Mouse (Mus musculus) c-Kit-positive CD71-negative TER-119-negative erythroid progenitor cells, embryonic 14.5 days (primary cell): ENCODE measurements around the gene Nmrk2.

Experiments used
- DNase-seq: peaks from one replicate; pipeline ENCODE4 v3.0.0-alpha.2; 2013; ENCODE audit warnings: low read depth

The Nmrk2 gene

GRCm38 (mm10) chr10:81216810-81217209, 15.0 kb upstream of the Nmrk2 start:
- DNase-seq, result no peak

GRCm38 (mm10) chr10:81216260-81216659, 14.4 kb upstream of the Nmrk2 start:
- DNase-seq, result no peak

- no peak for DNase-seq
These were observed 8.3 kb upstream of the Nmrk2 start for GRCm38 (mm10) chr10:81210154-81210553.

GRCm38 (mm10) chr10:81204137-81204536, 2.3 kb upstream of the Nmrk2 start:
- DNase-seq, result no peak

- no peak for DNase-seq
These were observed 1.3 kb upstream of the Nmrk2 start for GRCm38 (mm10) chr10:81202978-81203720.

GRCm38 (mm10) chr10:81200605-81201287, 1.1 kb downstream of the Nmrk2 start:
- DNase-seq, result no peak

DNA sequence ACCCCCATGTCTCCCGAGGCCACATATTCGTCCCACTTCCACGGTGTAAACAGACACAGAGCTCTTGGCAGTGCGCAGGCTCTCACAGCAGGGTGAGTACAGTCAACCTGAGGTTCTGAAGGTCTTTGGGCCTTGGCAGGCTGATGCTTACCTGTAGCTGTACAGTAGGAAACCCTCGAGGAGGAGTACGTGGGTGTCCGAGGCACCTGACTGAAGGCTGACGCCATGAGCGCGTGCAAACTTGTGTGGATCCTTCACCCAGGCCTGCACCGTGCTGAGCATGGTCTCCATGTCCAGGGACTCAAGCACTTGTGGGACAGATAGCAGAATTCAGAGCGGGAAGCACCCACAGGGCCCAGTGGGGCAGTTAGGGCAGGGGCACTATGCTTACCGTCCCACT, 1.7 kb downstream of the Nmrk2 start:
- DNase-seq, result no peak

DNA sequence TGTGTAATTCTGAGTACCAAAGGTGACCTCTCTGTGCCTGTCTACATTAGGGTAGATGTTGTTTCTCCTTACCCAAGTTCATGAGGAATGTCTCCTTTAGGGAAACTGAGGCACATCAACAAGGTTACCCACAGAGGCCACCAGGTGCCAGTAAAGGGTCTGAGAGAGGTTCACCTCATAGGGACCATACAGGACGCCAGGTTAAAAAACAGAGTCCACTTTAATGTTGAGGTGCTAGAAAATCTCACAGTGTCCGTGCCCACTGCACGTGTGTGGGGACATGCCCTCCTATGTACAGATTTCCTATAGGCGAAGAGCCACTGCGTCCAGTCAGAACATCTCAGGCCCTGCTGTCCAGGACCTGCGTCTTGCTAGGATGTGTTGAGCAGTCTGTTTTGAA, 2.9 kb downstream of the Nmrk2 start:
- DNase-seq, result no peak

DNA sequence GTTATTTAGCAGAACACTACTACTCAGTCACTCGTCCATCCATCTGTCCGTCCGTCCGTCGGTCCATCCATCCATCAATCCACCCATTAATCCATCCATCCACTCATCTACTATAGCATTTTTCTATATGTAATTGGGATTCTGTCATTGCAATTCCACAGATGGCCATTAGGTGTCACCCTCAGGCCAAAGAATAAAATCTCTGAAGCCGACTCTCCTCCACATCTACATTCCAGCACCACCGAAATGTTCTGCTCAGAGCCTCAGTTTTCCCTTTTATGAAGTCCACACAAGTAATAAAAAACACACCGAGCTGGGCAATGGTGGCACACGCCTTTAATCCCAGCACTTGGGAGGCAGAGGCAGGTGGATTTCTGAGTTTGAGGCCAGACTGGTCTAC, 3.6 kb downstream of the Nmrk2 start:
- DNase-seq, result peak; percentile 75

GRCm38 (mm10) chr10:81197305-81197704, 4.5 kb downstream of the Nmrk2 start:
- no peak for DNase-seq

DNA sequence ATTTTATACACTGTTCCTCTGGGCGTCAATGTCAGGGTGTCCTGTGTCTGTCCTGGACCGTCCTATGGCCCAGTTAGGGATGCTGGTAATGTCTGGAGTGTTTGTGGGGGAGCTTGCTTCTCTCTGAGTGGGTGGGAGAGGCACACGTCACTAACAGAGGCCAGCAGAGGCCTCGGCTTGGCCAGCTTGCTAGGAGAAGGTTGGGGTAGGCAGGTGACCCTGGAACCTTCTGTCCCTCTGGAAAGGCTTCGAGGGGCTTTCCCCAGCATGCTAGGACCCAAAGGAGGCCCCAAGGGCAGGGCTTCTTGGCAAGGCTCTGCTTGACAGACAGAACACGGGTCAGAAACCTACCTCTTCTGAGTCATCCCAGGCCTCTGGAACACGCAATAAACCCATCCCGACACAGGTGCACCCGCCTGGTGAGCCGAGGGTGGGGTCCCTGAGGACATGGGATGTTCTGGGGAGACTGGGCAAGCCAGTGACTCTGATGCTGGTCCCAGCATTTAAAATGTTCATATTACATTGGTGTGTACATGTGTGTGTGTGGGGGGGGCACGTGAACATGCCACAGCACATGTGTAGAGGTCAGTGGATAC, 5.3 kb downstream of the Nmrk2 start:
- DNase-seq, result no peak

DNA sequence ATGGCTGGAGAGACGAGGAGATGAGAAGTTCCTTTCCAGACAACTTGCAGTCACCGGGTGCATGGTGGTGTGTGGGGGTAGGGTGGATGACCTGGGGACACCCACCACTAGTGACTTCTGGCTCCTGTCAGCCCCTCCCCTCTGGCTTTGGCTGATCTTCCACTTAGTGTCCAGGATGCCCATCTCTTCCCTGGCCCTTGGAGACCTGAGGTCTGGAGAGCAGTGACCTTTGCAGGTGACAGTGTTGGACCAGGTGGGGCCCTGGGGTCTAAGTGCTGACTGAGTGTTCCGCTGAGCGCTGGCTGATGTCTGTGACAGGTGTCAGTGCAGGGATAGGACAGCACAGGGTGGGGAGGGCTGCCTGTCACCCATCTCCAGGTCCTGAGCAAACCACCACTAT, 6.6 kb downstream of the Nmrk2 start:
- no peak for DNase-seq

GRCm38 (mm10) chr10:81193991-81194774, 7.7 kb downstream of the Nmrk2 start:
- DNase-seq, result no peak

- no peak for DNase-seq
These were observed 8.8 kb downstream of the Nmrk2 start for GRCm38 (mm10) chr10:81192968-81193501.

GRCm38 (mm10) chr10:81192270-81192967, 9.4 kb downstream of the Nmrk2 start:
- peak; percentile 74 for DNase-seq

DNA sequence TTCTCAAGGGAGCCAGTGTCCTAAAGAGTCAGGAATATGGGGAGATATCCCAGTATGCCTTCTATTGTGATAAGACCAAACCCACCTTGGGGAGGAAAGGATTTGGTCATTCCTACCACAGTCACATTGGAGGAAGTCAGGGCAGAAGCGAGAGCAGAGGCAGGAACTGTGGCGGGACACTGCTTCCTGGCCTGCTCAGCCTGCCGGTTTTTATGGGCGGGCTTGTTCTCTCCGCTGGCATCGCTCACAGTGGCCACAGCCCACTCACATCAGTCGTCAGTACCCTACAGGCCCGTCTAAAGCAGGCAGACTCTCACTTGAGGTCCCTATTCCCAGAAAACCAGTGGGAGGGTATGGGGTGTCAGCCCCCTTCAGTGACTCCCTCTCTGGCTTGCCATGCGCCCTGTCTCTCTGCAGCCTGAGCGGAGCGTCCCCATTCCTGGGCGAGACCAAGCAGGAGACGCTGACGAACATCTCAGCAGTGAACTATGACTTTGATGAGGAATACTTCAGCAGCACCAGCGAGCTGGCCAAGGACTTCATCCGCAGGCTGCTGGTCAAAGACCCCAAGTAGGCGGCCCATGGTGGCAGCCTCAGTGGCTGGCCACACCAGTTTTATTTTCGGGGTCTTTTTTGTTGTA, 10.4 kb downstream of the Nmrk2 start:
- no peak for DNase-seq

DNA sequence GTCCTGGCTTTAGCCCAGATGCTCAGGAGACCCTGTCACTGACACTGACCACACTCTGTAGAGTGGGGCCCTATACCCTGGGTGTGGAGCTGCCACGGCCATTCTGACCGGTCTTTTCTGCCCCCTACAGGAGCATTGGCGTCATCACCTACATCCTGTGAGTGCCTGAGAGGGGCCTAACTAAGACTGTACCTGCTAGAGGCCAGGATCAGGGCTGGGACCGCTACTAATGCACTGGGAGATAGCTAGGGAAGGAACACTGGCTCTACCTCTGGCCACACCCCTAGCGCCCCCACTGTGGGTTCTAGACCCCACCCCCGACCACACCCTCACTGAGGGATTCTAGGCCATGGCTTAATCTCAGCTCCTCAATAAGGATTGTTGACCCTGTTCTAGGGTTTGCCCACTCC, 10.9 kb downstream of the Nmrk2 start:
- DNase-seq, result no peak

- DNase-seq, result no peak
These were observed 11.5 kb downstream of the Nmrk2 start for GRCm38 (mm10) chr10:81190236-81190911.

DNA sequence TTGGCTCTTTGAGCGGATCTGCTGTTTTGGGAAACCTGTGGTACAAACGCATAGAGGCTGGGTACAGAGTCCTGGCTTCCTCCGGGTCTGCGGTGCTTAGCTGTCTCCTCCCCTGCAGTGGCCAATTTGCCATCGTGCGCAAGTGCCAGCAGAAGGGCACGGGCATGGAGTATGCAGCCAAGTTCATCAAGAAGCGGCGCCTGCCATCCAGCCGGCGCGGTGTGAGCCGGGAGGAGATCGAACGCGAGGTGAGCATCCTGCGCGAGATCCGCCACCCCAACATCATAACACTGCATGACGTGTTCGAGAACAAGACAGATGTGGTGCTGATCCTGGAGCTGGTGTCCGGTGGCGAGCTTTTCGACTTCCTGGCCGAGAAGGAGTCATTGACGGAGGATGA, 12.0 kb downstream of the Nmrk2 start:
- DNase-seq, result no peak

DNA sequence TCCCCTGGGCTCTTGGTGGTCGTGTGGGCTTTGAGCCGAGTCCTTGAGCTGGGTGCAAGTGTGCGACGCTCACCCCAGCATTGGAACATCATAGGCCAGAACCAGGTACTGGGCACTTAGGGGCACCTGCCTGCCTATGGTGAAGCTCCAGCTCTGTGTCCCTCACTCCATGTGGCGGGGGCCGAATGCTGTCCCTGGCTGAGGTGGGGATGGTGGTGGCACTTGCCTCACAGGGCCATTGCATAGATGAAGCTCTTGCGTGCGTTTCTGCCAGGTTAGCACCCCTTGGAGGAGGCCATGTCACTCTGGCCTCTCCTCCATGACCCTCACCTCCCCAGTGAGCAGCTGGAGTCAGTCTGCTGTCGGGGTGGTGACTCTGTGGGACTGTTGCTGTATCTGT, 14.7 kb downstream of the Nmrk2 start:
- DNase-seq, result no peak

DNA sequence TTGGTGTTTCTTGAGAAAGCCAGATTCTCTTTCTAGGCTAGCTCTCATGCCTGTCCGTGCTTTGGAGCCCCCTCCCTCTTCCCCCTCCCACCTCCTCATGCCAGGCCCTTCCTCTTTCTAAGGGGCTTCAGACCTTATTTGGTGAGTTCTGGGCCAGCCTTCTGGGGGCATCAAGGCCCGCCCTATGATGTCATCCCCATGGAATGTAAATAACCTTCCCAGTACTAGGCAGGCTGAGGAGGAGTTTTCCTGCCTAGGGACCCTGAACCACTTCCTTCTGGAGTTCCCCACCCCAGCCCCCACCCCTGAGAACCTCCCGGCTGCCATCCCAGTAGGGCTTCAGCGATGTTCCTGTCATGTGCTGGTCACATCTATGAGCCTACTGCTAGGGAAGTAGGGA, 17.1 kb downstream of the Nmrk2 start:
- no peak for DNase-seq
